Mouse (Mus musculus) 3T3-L1 (cell line): Measurements from ENCODE around the gene Prkag2.
"Not testable (repeated sequence)": the region's sequence is repeated elsewhere in the genome, so short reads cannot be mapped to it uniquely, and the experiment has no call there.

Experiments
- DNase-seq: peaks from one replicate; pipeline ENCODE4 v3.0.0-alpha.2; 2015; ENCODE audit warnings: low read depth, low spot score

Gene Prkag2

DNA sequence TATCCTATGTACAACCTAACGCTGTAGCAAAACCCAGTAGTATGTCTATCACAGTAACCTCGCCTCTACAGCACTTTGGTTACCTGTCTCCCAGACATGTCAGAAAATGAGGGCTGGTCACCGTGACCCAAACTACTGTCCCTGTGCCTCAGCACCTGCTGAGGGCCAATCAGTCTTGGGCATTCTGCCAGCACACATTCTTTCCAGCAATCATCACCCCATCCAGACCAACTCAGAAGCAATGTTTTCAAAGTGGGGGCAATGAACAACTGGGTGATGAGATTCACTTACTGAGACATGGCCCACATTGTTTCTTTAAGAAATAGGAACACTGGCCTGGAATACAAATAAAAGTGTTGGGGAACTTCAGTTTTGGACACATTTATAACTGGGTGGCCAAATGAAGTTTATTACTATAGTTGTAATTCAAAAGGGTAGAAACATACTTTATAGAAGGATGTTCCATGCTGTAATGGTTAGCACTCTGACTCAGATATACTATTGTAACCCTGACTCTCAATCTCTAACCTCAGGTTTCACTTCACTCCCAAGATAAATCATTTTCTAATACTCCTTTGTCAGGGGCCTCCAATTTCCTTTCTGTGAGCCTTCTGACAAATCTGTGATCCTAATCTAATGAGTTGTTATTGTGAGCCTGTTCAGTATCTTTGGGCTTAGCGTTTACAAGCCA is 274.9 kb downstream of the Prkag2 start:
- peak; percentile 50 for DNase-seq

DNA sequence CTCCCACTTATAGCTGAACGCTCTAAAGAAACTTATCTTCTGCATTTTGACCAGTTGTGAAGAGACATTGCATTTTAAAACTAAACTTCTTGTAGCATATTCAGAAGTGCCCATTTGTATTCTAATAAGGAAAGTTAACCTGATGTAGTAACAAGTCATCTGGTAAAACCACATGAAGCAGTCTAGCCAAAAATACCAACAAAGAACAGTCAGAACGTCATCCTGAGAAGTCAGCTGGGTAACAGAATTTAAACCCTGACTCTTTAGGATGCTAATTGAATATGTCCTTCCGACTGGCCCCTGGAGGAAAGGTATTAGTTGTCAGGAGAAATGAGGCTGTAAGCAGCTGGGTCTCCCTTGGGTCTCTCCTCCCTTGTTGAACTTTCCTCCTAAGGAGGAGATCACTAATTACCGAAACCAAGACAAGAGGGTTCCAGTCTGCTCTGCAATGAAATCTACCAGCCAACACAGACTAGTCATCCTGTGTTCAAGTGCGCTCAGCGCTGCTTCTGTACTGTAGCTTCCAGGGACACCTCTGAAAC is 276.5 kb downstream of the Prkag2 start:
- DNase-seq: peak; percentile 33

DNA sequence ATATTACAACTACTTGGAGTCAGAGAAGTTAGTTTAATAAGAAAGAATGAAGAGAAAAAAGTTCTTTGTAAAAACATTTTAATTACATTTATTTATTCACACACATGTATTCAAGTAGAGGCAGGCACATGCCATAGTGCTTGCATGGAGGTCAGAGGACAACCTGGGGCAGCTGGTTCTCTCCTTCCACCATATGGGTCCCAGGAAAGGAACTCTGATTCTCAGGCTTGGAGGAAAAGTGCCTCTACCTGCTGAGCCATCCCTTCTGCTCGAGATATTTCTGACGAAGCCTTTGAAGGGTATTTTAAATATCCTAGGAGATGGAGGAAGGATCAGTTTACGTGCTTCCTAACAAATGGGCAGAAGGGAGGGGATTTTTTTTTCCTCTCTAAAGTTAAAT is 277.7 kb downstream of the Prkag2 start:
- DNase-seq: no peak

DNA sequence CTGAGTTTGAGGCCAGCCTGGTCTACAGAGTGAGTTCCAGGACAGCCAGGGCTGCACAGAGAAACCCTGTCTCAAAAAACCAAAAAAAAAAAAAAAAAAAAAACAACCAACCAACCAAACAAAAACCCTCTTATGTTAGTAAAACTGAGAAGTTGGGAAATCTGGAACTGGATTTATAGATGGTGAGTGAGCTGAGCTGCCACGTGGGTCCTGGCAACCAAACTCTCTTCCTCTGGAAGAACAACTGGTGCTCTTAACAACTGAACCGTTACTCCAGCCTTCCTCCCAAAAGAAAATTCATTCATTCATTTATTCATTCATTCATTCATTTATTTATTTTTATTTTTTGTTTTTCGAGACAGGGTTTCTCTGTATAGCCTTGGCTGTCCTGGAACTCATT is 278.2 kb downstream of the Prkag2 start:
- DNase-seq: not testable (repeated sequence)

DNA sequence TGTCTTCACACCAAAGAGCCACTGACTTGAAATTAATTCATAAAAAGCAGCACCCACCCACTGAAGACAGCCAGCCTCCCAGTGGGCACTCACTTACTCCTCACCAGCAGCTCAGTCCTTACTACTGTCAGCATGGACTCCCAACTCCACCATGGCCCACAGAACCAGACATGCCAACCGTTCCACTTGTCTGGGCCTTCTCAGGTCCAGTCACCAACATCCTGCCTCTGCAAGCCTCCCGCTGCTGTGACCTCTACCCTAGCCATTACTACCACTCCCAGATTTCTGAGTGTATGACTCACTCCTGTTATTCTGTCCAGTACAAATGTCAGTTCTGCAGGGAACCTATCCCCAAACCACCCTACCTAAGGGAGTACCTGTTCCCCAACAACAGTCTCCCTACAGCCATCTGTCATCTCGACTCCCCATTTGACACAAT is 279.0 kb downstream of the Prkag2 start:
- peak; percentile 88 for DNase-seq

DNA sequence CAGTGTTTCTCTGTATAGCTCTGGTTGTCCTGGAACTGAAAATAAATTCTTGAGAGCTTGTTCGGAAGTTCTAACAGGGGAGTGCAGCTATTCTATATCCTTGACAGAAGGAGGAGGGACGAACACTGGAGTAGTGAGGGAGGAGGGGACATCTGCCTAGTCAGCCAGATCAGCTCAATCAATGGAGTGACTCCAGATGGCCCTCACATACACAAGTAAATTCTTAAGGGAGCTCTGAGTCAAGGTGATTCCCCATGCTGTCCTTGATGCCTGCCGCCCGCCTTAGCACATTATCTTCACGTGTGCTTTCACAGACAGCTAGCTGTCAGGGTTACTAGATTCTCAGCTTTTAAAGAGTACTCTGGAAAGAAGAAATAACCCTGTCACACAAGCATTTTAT is 279.8 kb downstream of the Prkag2 start:
- peak; percentile 64 for DNase-seq

DNA sequence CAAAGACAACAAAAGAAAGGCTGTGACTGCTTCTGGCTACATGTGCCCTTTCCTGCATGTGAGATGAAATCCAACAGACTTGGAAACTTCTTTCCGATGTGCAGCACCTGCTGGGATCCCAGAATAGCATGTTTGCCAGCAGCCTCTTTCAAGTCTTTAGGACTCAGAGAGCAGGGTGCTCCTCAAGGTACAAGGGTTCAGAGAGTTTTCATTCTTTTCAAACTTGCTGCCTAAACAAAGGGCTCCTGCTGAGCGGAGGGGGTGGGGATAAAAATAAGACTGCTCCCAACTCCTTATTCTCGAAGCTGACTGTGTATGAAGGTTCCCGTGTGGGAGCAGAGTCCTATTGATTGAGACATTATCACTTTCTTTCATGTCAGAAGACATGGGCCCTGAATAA is 283.3 kb downstream of the Prkag2 start:
- DNase-seq: no peak

DNA sequence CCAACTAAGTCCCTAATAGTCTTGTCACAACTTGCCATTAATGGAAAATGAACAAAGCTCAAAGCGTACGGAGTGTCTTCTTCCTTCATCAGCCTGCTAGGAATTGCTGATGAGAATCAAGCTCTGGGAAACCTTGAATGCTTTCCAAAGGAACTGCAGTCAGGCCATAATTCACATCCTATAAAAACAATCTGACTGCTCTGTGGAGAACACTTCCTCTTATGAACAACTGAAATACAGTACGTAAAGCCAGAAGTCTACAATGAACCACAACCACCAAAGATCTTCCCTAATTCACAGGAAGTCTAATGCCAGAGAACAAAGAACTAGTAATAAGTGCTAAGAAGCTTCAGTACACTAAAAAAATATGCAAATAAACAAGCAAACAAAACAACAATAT is 286.5 kb downstream of the Prkag2 start:
- DNase-seq: no peak

DNA sequence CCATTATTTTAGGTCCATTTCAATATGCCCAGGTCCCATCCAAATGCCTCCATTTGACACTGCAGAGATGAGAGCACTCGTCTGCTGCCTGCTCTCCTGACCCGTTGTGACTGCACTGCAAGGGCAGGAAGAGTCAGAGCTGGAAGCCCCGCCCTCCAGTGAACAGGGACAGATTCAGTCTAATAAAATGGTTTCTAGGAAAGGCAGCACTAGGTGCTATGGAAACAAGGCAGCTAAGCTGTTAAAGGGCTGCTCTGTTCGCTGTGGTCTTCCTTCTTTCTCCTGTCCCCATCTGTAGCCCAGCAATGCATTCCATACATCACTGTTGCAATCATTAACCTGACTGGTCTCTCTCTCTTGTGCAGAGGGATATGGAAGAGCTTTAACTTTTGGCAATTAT is 287.4 kb downstream of the Prkag2 start:
- DNase-seq: no peak
